Mouse (Mus musculus): ENCODE data around the gene Ugt1a6b.
"Not testable (repeated sequence)": the region's sequence is repeated elsewhere in the genome, so short reads cannot be mapped to it uniquely, and the experiment has no call there.

Gene Ugt1a6b

GRCm38 (mm10) chr1:88103019-88103418, at the start of gene Ugt1a6b:
TSS of gene Ugt1a6b (plus strand) at chr1:88103252.
- DNase-seq (ENCODE audit: low read depth): not testable (repeated sequence)

GRCm38 (mm10) chr1:88055088-88055487, 48.0 kb upstream of the Ugt1a6b start, which contains the start of gene Ugt1a10:
TSS of gene Ugt1a10 (plus strand) at chr1:88055388.
- no peak for DNase-seq (ENCODE audit: low read depth)

- not testable (repeated sequence) for DNase-seq (ENCODE audit: low read depth)
These were observed 36.5 kb upstream of the Ugt1a6b start for GRCm38 (mm10) chr1:88066472-88067102.

GRCm38 (mm10) chr1:88070495-88070894, 32.6 kb upstream of the Ugt1a6b start, which contains the start of gene Ugt1a9:
TSS of gene Ugt1a9 (plus strand) at chr1:88070800.
- no peak for DNase-seq (ENCODE audit: low read depth)

- DNase-seq (ENCODE audit: low read depth): no peak
These were observed 32.1 kb upstream of the Ugt1a6b start for GRCm38 (mm10) chr1:88070902-88071301.

- no peak for DNase-seq (ENCODE audit: low read depth)
These were observed 28.6 kb upstream of the Ugt1a6b start for GRCm38 (mm10) chr1:88074471-88074870.

- DNase-seq (ENCODE audit: low read depth): no peak
These were observed 25.9 kb upstream of the Ugt1a6b start for GRCm38 (mm10) chr1:88077128-88077527.

GRCm38 (mm10) chr1:88081670-88082069, 21.4 kb upstream of the Ugt1a6b start:
- DNase-seq (ENCODE audit: low read depth): no peak

- no peak for DNase-seq (ENCODE audit: low read depth)
These were observed 16.9 kb upstream of the Ugt1a6b start for GRCm38 (mm10) chr1:88086125-88086524.

- no peak for DNase-seq (ENCODE audit: low read depth)
These were observed 15.5 kb upstream of the Ugt1a6b start, which contains the start of gene Ugt1a8 for GRCm38 (mm10) chr1:88087513-88087912. TSS of gene Ugt1a8 (plus strand) at chr1:88087813.

GRCm38 (mm10) chr1:88092341-88092740, 10.7 kb upstream of the Ugt1a6b start:
- no peak for DNase-seq (ENCODE audit: low read depth)

GRCm38 (mm10) chr1:88094270-88094676, 8.8 kb upstream of the Ugt1a6b start:
- DNase-seq (ENCODE audit: low read depth): peak; percentile 5

GRCm38 (mm10) chr1:88094941-88095492, 8.0 kb upstream of the Ugt1a6b start, which contains the start of gene Ugt1a7c:
TSS of gene Ugt1a7c (plus strand) at chr1:88095062.
- peak; percentile 4 for DNase-seq (ENCODE audit: low read depth)

- not testable (repeated sequence) for DNase-seq (ENCODE audit: low read depth)
These were observed 4.5 kb upstream of the Ugt1a6b start for GRCm38 (mm10) chr1:88098546-88098945.

GRCm38 (mm10) chr1:88099691-88100090, 3.4 kb upstream of the Ugt1a6b start:
- not testable (repeated sequence) for DNase-seq (ENCODE audit: low read depth)

GRCm38 (mm10) chr1:88103697-88104468, 831 bp downstream of the Ugt1a6b start:
- not testable (repeated sequence) for DNase-seq (ENCODE audit: low read depth)

GRCm38 (mm10) chr1:88104667-88105430, 1.8 kb downstream of the Ugt1a6b start:
- DNase-seq (ENCODE audit: low read depth): no peak

- no peak for DNase-seq (ENCODE audit: low read depth)
These were observed 2.6 kb downstream of the Ugt1a6b start for GRCm38 (mm10) chr1:88105656-88106055.

- not testable (repeated sequence) for DNase-seq (ENCODE audit: low read depth)
These were observed 6.0 kb downstream of the Ugt1a6b start for GRCm38 (mm10) chr1:88109027-88109557.

- not testable (repeated sequence) for DNase-seq (ENCODE audit: low read depth)
These were observed 6.6 kb downstream of the Ugt1a6b start for GRCm38 (mm10) chr1:88109604-88110003.

GRCm38 (mm10) chr1:88112769-88113168, 9.7 kb downstream of the Ugt1a6b start:
- not testable (repeated sequence) for DNase-seq (ENCODE audit: low read depth)

GRCm38 (mm10) chr1:88120550-88120949, 17.5 kb downstream of the Ugt1a6b start:
- not testable (repeated sequence) for DNase-seq (ENCODE audit: low read depth)
